Mouse (Mus musculus): ENCODE data around the gene Mcts2.

The Mcts2 gene

GRCm38 (mm10) chr2:152726751-152727335 is 40.0 kb downstream of the Mcts2 start:
- no peak for DNase-seq

DNA sequence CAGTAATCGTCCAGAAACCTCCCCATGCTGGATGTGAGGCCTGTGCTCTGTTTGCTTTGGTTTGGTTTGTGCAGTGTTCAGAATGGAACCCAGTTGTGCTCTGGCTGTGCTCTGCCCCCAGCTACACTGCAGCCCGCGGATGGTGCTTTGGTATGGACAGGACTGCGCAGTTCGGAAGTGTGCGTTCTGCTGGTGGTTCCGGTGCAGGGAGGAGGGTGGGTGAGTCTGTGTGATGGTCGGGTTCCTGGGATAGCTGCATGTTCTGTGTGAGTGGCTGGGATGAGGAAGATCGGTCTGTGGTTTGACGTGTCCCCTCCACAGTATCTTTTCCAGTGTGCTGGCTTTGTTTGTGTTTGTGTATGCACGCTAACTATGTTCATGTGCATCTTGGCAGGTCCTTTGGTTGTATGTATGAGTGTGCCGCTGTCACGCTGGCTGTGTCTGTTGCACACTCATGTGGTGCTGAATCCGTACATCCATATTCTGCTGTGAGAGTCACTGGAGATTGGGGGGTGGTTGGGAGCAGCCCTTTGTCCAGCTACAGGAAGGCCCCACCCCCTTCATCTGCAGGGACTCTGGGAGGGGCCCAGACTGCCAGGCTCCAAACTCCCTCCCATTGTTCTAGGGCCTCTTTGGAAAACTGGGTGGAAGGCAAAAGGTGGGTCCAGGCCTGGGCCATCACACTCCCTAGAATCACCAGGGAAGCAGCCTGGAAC is 41.1 kb downstream of the Mcts2 start:
- no peak for DNase-seq

DNA sequence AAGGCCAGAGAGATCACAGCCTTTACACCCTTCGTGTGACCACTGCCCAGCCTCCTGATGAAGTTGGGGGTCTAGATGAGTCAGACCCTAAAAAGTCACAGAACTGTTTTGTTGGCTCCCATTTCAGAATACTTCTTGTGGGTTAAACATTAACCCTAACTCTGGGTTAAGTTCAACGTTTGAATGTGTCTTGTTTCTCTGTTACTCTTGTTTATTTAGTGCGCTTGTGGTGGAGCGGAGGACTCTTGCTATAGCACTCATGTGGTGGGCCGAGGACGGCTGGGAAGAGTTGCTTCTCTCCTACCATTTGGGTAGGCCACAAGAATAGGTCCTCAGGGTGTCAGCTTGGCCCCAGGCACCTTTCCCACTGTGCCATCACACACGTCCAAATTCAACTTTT is 41.8 kb downstream of the Mcts2 start:
- no peak for DNase-seq

GRCm38 (mm10) chr2:152729013-152729635 is 42.3 kb downstream of the Mcts2 start:
- DNase-seq, result no peak

- DNase-seq, result no peak
Measured at GRCm38 (mm10) chr2:152729636-152730020, 42.8 kb downstream of the Mcts2 start.

DNA sequence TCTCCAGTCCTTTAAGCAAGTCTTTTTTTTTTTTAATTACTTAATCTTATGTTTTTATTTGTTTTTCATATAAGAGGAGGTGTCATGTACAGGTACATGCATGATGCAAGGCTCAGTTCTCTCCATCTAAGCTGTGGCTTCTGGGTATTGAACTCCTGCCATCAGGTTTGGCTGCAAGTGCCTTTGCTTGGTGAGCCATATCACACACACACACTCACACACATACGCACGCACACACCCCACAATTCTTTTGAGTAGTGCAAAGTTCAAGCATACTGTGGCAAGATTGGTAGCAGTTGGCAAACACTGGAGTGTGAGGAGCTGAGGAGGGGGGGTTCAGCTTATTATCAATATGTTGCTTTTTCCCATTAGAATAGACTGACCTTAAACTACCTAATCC is 46.4 kb downstream of the Mcts2 start:
- DNase-seq, result no peak

- no peak for DNase-seq
Measured at GRCm38 (mm10) chr2:152734501-152734900, 47.7 kb downstream of the Mcts2 start.

DNA sequence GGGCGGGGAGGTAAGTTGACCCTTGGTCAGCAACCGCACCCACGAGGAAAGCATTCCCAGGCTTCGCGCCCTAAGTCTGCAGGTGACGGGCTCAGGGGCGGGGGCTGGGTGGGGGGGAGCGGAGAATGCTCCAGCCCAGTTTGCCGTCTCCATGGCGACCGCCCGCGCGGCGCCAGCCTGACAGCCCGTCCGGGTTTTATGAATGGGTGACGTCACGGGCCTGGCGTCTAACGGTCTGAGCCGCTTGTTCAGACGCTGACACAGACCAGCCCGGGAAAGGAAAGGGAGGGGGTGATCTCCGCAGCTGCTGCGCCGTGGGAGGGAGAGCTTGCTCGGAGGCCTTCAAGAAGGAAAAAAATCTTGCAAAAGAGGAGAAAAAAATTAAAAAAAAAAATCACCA is 48.1 kb downstream of the Mcts2 start:
- peak; percentile 82 for DNase-seq

- DNase-seq, result peak; percentile 44
Measured at GRCm38 (mm10) chr2:152736090-152736601, 49.3 kb downstream of the Mcts2 start, which contains the start of gene Id1. TSS of gene Id1 (plus strand) at chr2:152736251.

DNA sequence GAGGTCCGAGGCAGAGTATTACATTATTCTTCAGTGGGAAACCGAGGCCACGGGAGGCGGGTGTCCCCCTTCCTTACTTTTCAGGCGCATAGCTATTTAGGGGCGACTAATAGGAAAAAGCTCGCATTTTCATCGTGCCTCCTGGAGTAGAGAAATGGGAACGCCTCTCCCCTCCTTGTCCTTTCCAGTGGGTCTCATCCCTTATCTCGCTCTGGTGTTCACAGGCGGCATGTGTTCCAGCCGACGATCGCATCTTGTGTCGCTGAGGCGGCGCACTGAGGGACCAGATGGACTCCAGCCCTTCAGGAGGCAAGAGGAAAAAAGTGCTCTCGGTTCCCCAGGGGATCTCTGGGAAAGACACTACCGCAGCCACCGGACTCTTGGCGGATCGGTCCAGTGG is 49.9 kb downstream of the Mcts2 start:
- peak; percentile 39 for DNase-seq
